Mouse (Mus musculus) layer of hippocampus, postnatal 14 days (tissue): ENCODE results near the gene Slc12a1. TPM values are rescaled to one million over a fixed set of nuclear protein-coding genes. Genes with fewer than 3 reads are reported as not detected.

Source experiments
- DNase-seq, 2 experiments: peaks; one replicate each; pipeline ENCODE4 v3.0.0; 2021 to 2022; ENCODE audit warnings: low spot score in 2 of 2, mixed read lengths in 1 of 2
- total RNA-seq, 2 experiments: library from RNA; stranded (reverse); gene quantifications; 2 replicates each; pipeline ENCODE4 v1.2.3; 2021

The Slc12a1 gene
- total RNA-seq, 2 experiments from 2014 or later, result 0.07 TPM; not detected in 1

DNA sequence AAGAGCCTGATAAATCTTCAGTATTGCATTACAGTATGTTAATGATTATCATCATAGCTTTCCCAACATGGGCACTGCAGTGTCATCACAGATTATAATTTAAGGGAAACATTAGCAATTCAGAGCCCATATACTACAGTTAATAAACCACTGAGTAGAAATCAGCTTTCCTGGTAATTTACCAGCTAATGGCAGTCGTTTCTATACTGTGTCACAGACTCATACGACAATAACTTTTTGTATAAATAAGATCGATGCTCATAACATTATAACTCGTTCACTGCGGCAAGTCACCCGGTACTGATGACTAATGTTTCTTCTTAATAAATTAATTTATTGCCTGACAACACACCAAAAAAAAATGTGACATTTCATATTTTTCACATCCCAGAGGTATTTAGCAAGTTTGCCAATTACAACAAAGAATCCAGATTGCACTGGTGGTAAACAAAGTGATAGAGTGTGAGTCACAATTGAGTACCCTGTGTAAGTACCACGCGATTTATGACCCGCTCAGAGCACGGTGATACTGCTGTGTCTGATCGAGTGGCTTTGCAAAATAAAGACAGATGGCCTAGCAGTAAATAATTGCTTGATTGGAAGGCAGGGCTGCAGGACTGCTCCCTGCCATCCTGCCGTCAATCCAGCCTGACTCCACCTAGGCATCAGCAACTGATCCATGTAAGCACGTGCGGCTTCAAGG, 56.7 kb downstream of the Slc12a1 start:
- DNase-seq, result peak in 1 of 2 experiments; percentile 23

DNA sequence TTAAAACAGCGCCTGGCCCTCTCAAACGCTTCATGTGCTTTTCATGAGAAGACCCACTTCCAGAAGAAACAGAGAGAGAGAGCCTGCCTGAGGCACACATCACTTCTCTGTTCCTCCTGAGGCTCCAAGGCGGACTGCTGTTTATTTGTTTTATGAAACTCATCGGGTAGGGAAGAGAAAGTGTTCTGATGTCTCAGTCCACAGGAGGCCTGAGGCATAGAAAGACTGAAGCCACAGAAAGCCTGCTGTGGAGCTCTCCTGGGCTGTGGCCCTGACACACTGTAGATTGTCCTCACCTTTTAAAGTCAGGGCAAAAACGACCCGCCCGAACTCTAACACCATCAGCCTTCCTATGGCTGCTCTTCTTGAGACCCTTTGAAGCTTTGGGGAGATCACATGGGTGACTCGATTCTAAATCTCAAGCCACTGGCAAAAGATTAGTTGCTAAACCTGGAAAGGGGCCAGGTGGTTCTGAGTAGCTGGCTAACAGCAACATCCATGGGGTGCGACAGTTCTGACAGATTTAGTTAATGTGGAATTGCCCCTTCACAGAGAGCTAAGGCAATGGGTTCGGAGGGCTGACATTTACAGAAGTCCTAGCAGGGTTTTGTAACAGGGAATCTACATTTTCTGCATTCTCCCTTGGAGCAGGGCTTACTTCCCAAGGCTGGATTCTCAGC, 59.7 kb downstream of the Slc12a1 start:
- DNase-seq, result no peak

DNA sequence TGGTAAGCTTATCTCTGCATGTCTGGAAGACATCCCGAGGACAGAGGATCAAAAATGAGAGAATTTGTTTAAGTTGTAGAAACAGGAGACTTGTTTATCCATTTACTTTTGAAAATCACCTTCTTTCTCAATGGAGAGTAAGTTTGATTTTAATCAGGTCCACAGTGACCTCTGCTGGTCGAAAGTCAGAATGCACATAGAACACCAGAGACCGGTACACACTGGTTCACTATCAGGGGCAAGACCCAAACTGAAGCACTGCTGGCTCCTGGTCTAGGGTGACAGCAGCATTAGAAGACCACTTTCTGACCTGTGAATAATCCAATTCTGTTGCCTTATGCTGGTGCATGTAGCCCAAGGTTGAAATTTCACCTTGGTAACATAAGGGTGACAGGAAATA, 62.3 kb downstream of the Slc12a1 start:
- DNase-seq, result peak; percentile 67 to 83

DNA sequence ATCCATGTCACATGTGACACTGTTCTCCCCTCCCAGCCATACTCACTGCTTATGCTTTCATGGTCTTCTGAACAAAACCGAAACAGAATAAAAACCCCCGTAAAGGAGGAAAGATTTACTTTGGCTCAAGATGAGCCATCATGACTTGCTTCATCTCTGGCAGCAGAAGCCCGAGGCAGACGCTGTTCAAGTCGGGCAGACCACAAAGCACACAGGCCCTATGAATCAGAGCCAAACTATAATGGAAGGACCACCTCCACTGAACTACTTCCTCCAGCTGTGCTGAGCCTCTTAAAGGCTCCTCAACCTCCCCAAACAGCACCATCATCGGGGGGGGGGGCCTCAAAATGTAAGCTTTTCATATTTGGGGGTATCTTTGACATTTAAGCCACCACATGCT, 65.0 kb downstream of the Slc12a1 start:
- DNase-seq, result no peak

DNA sequence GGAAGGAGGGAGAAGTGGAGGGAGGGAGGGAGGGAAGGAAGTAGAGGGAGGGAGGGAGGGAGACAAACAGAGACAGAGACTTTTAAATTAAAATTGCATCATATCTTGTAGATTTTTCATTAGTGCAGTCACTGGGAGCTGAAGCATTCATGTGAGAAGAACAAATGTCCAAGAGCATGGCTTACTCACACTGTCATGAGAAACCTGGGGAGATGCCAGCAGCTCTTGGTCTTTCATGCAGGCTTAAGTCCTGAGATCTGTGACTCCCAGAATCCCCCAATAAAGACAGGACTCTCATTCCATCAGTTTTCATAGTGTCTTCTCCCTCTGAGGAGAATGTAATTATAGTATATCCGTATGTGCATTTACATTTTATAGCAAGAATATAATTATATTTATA, 66.3 kb downstream of the Slc12a1 start:
- DNase-seq, result no peak

DNA sequence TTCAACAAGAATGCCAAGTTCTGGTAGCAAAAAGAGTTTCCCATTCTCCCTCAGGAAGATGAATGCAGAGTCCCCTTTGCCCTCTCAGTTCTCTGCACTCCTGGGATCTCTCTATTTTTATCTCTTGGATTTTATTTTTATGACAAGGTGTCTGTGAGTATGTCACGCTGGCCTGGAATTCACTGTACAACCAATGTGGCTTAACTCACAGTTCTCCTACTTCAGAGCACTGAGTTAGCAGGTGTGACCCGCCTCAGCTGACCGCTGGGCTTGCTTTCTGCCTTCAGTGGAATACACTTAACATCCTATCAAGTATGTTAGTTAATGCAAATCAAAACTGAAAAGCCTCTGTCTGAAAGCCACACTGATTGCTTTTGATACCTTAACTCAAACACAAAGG, 67.0 kb downstream of the Slc12a1 start:
- DNase-seq, result no peak

DNA sequence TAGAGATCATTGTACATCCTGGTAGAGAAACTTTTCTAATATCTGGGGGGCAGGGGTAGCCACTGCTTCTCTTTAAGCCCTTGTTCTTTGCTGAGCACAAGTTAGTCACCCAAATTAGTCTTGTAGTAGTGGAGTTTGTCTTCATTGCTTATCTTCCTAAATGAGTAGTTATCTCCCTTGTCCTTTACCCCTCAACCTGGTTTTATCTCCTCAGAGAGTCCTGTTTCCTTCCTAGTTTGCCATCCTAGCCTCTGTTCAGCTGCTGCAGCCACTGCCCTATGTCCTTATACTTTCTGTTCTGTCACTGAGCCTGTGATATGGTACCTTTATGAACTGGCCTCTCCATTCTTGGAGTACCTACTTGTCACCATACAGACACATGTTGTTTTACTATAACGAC, 69.4 kb downstream of the Slc12a1 start:
- no peak for DNase-seq

DNA sequence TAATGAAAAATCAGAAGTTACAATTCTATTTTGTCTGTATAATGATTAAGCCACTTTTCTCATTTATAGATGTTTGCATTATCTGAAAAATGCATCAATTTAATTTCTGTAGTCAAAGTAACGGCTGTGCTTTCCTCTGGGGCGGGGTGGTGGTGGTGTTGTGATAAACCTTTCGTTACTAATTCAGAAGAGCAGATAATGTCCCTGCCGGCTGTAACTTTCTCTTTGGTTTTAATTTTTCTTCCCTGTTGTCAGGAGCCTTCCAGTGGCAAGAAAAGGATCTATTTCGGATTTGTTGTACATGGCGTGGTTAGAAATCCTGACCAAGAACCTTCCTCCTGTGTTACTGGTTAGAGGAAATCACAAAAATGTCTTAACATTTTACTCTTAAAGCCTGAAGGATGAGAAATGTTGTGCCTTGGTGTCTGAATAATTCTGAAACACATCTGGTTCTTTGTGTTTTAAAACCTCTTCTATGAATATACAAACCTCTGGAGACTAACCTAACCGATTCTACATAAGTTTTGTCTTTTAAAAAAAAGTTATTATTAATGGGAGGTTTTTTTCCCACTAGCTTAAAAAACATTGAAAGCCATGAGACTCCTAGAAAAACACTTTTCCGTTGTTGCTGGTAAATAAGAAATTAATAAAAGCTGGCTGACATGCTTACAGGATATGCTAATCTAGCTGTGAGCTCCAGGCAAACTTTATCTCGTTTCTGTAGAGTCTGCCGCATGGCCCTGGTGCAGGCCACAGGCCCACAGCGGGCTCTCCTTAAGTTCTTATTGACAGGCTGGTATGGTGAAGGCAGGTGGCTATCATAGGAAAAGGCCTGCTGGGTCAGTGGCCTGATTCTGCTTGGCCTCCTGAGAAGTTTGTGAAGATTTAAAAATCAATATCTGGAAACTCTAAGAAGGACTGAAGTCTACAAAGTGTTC, 76.4 kb downstream of the Slc12a1 start:
- no peak for DNase-seq

DNA sequence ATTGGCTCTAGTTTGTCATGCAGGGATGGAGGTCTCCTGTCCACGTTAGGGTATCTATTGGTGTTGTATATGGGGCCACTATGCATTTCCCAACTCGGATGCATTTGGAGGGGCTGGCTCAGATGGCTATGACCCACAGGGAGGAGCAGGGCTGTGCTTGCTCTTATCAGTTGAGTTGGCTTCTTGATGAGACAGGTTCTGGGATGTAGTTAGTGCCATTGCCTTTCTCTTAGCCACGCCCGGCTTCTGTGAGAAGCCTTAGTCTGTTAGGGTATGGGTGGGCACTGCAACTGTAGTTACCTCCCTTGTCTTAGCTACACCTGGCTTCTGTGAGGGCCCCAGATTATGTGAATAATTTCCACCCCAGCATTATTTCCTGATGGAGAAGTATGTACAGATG, 79.9 kb downstream of the Slc12a1 start:
- DNase-seq, result no peak

DNA sequence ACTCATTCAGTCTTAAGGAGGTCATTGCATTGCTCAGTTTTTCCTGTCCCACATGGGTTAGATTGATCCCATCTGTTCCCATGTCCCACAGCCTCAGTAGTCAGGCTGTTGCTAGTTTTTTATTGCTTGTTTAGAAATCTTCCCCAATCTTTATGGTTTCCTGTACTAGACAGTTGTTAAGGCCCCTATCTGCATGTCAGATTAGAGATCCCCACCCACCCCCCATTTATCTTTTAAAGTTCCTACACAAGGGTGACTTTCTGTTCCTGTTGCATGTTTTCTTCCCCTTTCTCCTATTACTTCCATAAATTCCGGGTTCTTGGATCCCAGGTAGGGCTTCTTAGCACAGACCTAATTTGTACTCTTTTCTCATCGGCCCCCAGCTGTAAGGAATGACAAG, 81.2 kb downstream of the Slc12a1 start:
- DNase-seq, result no peak

DNA sequence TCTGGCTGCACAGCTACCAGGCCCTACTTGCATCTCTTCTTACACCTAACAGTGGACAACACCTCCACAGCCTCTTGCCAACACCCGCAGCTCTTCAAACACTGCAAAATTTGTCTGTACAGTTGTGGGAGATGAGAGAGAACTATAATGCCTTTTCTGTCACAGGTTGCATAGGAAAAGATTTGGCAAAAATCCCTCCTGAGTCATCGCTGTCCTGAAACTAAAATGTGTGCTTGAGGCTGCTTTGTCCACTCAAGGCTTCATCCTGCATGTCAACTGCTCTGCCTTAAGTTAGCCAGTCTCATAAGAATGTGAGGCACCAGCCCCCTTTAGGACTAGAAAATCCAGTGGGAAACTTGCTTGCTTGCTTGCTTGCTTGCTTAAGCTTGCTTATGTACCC, 81.7 kb downstream of the Slc12a1 start:
- no peak for DNase-seq

DNA sequence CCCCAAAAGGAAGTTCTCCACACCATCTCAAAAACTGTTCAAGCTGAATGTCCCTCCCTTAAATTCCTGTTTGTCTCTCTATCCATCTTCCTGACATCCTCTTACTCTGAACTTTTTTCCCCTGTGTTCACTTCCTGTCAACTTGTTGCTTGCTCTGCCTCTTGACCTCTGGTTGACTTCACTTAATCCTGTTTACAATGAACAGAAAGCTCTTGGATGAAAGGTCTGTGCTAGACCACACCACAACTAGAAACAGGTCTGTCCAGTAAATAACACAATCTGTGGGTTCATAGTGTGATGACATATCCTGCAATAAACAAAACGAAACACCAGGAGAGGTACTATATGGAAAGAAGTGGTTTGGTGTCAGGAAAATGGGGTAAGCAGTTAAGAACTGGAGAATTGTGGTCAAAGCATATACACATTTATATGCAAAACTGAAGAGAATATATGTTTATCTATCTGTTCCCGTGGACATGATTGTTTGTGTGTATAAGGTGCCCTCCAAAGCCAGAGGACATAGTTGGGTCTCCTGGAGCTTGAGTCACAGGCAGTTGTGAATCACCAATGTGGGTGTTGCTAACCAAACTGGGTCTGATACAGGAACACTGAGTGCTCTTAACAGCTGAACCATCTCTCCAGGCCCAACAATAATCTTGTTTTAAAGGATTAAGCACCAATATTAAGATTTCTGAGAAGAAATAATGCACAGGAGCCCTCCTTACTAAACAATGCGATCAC, 93.4 kb downstream of the Slc12a1 start:
- no peak for DNase-seq

DNA sequence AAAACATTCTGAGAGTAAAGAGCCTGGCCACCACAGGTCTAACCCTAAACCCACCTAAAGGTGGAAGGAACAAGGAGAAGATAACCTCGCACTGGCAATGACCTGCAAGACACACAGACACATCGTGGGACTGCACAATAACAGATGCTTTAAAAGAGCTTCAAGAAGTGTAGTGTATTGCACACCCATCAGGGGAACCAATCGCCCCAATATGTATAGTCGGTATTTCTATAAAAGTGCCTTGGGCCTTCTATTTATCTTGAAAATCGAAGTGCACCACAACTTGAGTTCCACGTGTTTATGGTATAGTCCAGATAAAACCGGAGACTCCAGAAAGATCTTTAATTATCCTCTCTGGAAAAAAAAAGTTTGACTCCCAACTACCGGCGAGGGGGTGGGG, 94.4 kb downstream of the Slc12a1 start:
- DNase-seq, result no peak

DNA sequence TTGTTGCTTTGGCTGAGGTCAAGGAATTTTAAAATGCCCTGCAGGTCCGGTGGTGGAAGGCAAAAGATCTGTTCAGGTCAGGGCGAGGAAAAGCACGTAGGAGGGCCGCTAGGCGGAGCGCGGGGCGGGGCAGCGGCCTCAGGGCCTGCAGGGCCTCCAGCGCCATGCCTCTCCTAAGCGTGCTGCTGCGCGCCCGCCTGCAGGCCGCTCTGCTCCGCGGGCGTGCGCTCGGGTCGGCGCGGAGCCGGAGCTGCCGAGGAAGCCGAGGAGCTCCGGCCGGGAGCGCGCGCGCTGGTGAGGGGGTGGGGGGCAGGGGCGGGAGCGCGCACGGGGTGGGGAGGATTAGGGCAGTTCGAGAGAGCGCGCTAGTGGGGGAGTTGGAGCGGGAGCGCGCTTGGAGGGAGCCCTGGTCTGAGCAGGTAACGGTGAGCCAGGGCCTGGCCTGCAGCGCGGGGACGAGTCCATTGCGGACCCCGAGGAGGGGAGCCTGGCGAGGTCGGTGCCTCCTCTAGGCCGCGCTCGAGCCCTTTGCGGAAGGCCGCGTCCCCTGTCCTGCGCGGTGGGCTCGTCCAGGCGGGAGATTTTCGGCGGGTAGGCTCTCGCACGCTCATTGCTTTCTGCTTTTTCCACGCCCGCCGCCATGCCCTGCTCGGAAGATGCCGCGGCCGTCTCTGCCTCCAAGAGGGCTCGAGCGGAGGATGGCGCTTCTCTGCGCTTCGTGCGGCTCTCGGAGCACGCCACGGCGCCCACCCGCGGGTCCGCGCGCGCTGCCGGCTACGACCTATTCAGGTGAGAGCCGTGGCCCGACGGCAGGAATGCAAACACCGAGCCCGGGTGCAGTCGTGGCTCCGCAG, 95.0 kb downstream of the Slc12a1 start, which contains the start of gene Dut:
Gene Dut (plus strand): TSS at position 83 of the 854 bp plus-strand sequence.
- peak; percentile 86 to 91 for DNase-seq

DNA sequence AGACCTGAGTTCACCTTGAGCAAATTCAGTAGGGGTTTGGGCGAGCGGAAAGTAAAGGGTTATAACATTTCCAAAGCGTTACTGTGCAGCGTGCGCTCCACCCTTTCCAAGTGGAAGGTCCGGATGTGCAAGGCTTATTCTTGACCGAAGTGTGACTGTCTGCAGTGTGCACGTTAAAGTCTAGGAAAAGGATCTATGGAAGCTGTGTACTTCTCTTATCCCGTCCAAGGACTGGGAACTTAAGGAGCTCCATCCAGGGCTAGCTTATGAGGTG, 95.6 kb downstream of the Slc12a1 start:
- DNase-seq, result no peak

DNA sequence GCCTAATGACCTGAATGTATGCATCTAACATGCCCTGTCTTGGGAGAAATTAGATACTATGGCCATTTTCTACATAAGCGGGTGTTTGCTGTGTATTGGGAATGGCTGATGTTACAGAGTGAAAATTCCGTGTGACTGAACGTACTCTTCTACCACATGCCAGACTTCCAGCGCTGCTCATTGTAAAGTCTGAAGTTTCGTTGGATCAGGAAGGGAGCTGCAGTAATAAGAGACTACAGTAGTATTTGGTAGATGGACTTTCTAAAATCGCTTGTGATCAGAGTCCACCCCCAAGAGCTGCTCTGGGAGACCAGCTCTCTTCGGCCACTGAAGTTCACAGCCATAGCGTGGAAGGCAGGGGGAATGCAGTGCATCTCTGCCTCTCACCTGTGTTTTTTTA, 96.0 kb downstream of the Slc12a1 start:
- DNase-seq, result no peak

DNA sequence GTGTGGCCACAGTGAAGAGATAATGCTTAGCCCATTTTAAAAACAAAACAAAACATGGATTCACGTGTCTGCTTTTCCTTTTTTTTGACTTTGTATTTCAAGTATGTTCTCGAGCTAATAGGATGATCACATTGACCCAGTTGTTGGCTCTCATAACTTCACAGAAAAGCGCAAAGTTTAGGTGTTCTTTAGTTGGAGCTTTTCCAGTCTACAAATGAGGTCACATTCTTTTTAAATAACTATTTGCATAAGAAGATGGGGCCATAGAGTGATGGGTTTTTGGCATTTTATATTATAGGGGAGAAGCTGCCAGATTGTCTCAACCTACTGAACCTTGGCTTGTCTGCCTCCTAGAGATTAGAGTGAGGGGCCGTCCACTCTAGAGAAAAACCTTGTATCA, 97.0 kb downstream of the Slc12a1 start:
- DNase-seq, result no peak

DNA sequence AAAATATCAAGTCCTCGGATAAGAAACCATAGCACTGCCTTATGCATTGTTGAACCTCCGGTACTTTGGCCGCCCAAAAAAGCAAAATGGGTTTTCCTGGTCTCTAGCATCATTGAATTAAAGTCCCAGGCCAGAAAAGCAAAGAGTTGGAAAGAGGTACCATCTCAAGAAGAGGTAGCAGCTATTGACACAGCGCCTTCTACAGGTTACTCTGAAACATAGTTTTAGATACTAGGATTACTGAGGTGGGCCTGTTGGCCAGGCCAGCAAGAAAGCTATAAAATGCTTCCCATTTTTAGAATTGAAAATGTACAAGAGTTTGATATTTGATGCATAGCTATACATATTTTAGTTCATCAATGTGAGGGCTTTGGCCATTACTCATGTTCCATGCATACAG, 97.6 kb downstream of the Slc12a1 start:
- DNase-seq, result no peak

DNA sequence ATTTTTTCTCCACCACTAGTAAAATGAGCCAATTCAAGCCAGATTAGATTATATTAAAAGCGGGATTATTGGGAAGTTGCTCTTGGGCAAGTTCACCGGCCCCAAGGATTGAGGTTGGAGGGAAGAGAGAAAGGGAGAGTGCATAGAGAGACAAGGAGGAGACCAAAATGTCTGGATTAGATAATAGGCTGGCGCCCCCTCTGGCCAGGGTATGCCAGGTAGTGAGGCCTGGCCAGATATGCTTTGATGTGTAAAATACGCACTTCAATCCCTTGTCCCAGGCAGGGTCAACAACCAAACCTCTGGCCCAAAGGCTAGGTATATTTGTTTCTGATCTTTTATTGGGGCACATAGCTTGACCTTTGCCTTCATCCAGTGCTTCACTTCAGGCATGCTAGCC, 99.5 kb downstream of the Slc12a1 start:
- no peak for DNase-seq

DNA sequence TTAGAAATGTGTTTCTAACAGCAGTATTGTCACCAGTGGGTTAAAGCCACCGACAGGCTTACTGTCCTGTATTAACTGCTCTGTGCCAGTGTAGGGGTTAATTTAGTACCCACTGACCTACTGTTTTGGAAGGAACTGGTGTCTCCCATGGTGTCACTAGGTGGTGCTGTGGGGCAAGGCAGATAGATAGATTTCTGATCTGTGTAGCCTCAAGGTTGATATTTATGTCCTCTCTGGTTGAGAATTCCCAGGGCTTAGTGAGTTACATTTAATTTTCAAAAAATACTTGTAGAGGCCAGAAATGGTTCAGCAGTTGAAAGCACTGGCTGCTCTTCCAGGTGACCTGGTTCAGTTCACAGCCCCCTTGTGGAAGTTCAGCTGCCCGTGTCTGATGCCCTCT, 100.0 kb downstream of the Slc12a1 start:
- DNase-seq, result peak in 1 of 2 experiments; percentile 33
